In genomic region chr17:44592737-44593090, GRCm38 (mm10) we compare ENCODE assay signal across 20 mouse cellular contexts.
"Had no signal": no experiment of that assay in that cellular context is flagged by ENCODE, and none has a peak within 500 bp of the region (broad histone marks: within the 10 kb centered on the region; RNA-seq: fewer than 3 reads in every experiment).

No protein-coding gene starts in this region.

- H3K4me1 ChIP-seq: liver, embryonic 13.5 days had no signal

- H3K9ac ChIP-seq: limb, embryonic 13.5 days; liver, embryonic 13.5 days; neural tube, embryonic 12.5 days had no signal

- DNase-seq: kidney, adult 9 months; kidney, postnatal 14 days; kidney, postnatal 4 days; layer of hippocampus, adult 9-11 months; layer of hippocampus, postnatal 36 days; left cerebral cortex, postnatal 4 days; liver, embryonic 13.5 days; lung, adult 2 months; lung, postnatal 14 days; lung, postnatal 4 days; midbrain, embryonic 14.5 days; retina, postnatal 1 day; right cerebral cortex, postnatal 25 days; spleen, adult 18-20 months; thymus, adult 18-20 months; thymus, postnatal 36 days had no signal

- H3K27me3 ChIP-seq: liver, embryonic 13.5 days; neural tube, embryonic 12.5 days had no signal

- H3K36me3 ChIP-seq: limb, embryonic 13.5 days; liver, embryonic 13.5 days; neural tube, embryonic 12.5 days had no signal

- H3K4me2 ChIP-seq: limb, embryonic 13.5 days; liver, embryonic 13.5 days; midbrain, embryonic 11.5 days; neural tube, embryonic 12.5 days had no signal

- H3K4me3 ChIP-seq: left cerebral cortex, adult 2 months; limb, embryonic 13.5 days; liver, embryonic 13.5 days; neural tube, embryonic 12.5 days had no signal

- H3K27ac ChIP-seq: left cerebral cortex, adult 2 months; limb, embryonic 13.5 days; liver, embryonic 13.5 days; neural tube, embryonic 12.5 days had no signal

- H3K9me3 ChIP-seq: limb, embryonic 13.5 days; liver, embryonic 13.5 days; neural tube, embryonic 12.5 days had no signal
